Mouse (Mus musculus): ENCODE data around the gene Itsn1.
A peak's percentile ranks its signal among the peaks of the same experiment; 100 is the strongest.

GRCm38 (mm10) chr16:91860471-91861125, 131.5 kb downstream of the Itsn1 start:
- TF ChIP-seq CTCF (IDR thresholded peaks at IDR 0.05; ENCODE audit: control insufficient read depth, insufficient read depth, insufficient read length) (no peak), USF1 (IDR thresholded peaks at IDR 0.05; ENCODE audit: low read depth) (peak; percentile 29), CEBPB (IDR thresholded peaks at IDR 0.05; ENCODE audit: low read depth) (no peak)
